ENCODE assay signal across 24 mouse cellular contexts in genomic region chr16:29574013-29574412, GRCm38 (mm10). TPM values are rescaled to one million over a fixed set of nuclear protein-coding genes. Genes with fewer than 3 reads are reported as not detected.
"Had no signal": no experiment of that assay in that cellular context is flagged by ENCODE, and none has a peak within 500 bp of the region (broad histone marks: within the 10 kb centered on the region; RNA-seq: fewer than 3 reads in every experiment).

No protein-coding gene starts in this region.

- H3K27me3 ChIP-seq: limb, embryonic 13.5 days; midbrain, embryonic 12.5 days; midbrain, embryonic 15.5 days; neural tube, embryonic 13.5 days; stomach, embryonic 15.5 days had no signal

- DNase-seq: kidney, adult 2 months; kidney, postnatal 25 days; left cerebral cortex, postnatal 4 days; liver; liver, postnatal 0 days; lung, embryonic 14.5 days; retina, postnatal 1 day; right cerebral cortex, postnatal 25 days; spleen, adult 18-20 months; thymus, postnatal 25 days had no signal

- H3K9ac ChIP-seq: limb, embryonic 13.5 days; liver, embryonic 14.5 days; liver, postnatal 0 days; lung, embryonic 14.5 days; midbrain, embryonic 12.5 days; midbrain, embryonic 15.5 days; neural tube, embryonic 13.5 days; stomach, embryonic 15.5 days had no signal

- H3K4me1 ChIP-seq: limb, embryonic 13.5 days; midbrain, embryonic 12.5 days; midbrain, embryonic 15.5 days; neural tube, embryonic 13.5 days; stomach, embryonic 15.5 days had no signal

- H3K4me3 ChIP-seq: layer of hippocampus, adult 2 months; limb, embryonic 13.5 days; midbrain, embryonic 12.5 days; midbrain, embryonic 15.5 days; myocyte; neural tube, embryonic 13.5 days; stomach, embryonic 15.5 days had no signal

- H3K36me3 ChIP-seq: limb, embryonic 13.5 days; midbrain, embryonic 12.5 days; midbrain, embryonic 15.5 days; neural tube, embryonic 13.5 days; stomach, embryonic 15.5 days had no signal

- H3K9me3 ChIP-seq: limb, embryonic 13.5 days; midbrain, embryonic 12.5 days; midbrain, embryonic 15.5 days; neural tube, embryonic 13.5 days; stomach, embryonic 15.5 days had no signal

- H3K4me2 ChIP-seq: limb, embryonic 13.5 days; lung, embryonic 14.5 days; midbrain, embryonic 12.5 days; midbrain, embryonic 15.5 days; neural tube, embryonic 13.5 days; stomach, embryonic 15.5 days had no signal

- ATAC-seq: intestine, postnatal 0 days; liver, postnatal 0 days; lung, postnatal 0 days; midbrain, embryonic 15.5 days had no signal

- H3K27ac ChIP-seq: kidney, postnatal 0 days; layer of hippocampus, adult 2 months; limb, embryonic 13.5 days; liver, embryonic 14.5 days; macrophage; midbrain, embryonic 12.5 days; midbrain, embryonic 15.5 days; neural tube, embryonic 13.5 days; stomach, embryonic 15.5 days had no signal

RNA-seq across cellular contexts. Expression of gene Atp13a4, which starts 29.3 kb away (rescaled TPM):
- total RNA-seq: neutrophil, adult 5-6 weeks had no signal
- polyA plus RNA-seq: intestine, postnatal 0 days; large intestine, adult 2 months; limb, embryonic 13.5 days; liver, embryonic 14.5 days; liver, postnatal 0 days had no signal
